Mouse (Mus musculus) C2C12 (cell line): Measurements from ENCODE around the gene Mettl17. TPM values are rescaled to one million over a fixed set of nuclear protein-coding genes. Genes with fewer than 3 reads are reported as not detected.

ENCODE experiments used
- H3K27me3 ChIP-seq: one replicate; pipeline ENCODE4 v1.6.1; 2011; ENCODE audit not compliant: control insufficient read depth, insufficient read depth, insufficient read length
- H3K36me3 ChIP-seq: one replicate; pipeline ENCODE4 v1.6.1; 2011; ENCODE audit not compliant: control insufficient read depth, insufficient read depth
- H3K4me3 ChIP-seq: one replicate; pipeline ENCODE4 v1.5.1; 2011; ENCODE audit warnings: mild to moderate bottlenecking, control low read depth; ENCODE audit not compliant: poor library complexity, insufficient read depth, severe bottlenecking
- H3K79me2 ChIP-seq: one replicate; pipeline ENCODE4 v1.6.1; 2011; ENCODE audit not compliant: control insufficient read depth, insufficient read depth
- H3K79me3 ChIP-seq: one replicate; pipeline ENCODE4 v1.6.1; 2011; ENCODE audit warnings: low read depth, control low read depth
- H3ac ChIP-seq: one replicate; pipeline ENCODE3; 2011; ENCODE audit warnings: low read depth; ENCODE audit not compliant: control insufficient read depth, insufficient read length
- USF1 ChIP-seq: IDR thresholded peaks from one replicate; pipeline ENCODE4 v1.6.1; 2011; ENCODE audit warnings: low read depth, mild to moderate bottlenecking, control low read depth, moderate library complexity
- microRNA-seq: library from miRNA; unstranded; fragments of <30 nt; microRNA quantifications from one replicate; pipeline ENCODE4, GENCODE M21; 2019; ENCODE audit warnings: borderline microRNAs expressed
- polyA plus RNA-seq: library from polyadenylated mRNA; unstranded; fragments of >200 nt; fragmentation: generic; extraction: Trizol; gene quantifications from one replicate; pipeline ENCODE4 v1.2.1, GENCODE M21; 2012; ENCODE audit warnings: missing spikeins

Mettl17 gene
- polyA plus RNA-seq, 1 experiment: 20.1 TPM

DNA sequence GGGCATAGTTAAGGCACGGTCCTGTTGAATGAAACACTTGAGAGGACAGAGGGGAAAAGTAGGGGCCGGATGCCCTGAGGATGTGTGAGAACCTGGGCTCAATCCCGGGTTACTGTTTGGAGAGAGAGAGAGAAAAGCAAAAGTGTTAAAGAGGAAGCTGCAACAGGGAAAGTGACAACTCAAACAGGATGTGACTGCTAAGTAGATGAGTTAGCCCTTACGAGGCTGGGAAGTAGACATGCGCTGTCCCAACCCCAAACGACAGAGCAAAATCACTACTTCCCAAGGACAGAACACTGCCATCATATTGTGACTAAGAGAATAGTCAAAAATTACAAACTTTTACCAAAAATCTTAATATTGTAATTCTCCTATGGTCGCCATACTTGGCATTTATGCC is 57.6 kb downstream of the Mettl17 start:
- H3K4me3 ChIP-seq: no peak overlapping the region
- H3ac ChIP-seq: no peak overlapping the region
- no peaks in the 10 kb centered on the region for H3K79me2 ChIP-seq
- H3K79me3 ChIP-seq: no peaks in the 10 kb centered on the region
- TF ChIP-seq USF1: no peak
- no peaks in the 10 kb centered on the region for H3K27me3 ChIP-seq
- H3K36me3 ChIP-seq: no peaks in the 10 kb centered on the region

Small RNAs within 50 kb of the gene (microRNA-seq; reads per million reads assigned to microRNA genes)
- gene Gm27375: not detected

Other genes starting within 250 kb of the Mettl17 start
- gene Gm4181, start 249.2 kb upstream of the Mettl17 start, polyA plus RNA-seq: 0.19 TPM
- gene Gm17079, start 189.4 kb upstream of the Mettl17 start, polyA plus RNA-seq: not detected
- gene Gm5800, start 167.7 kb upstream of the Mettl17 start, polyA plus RNA-seq: not detected
- not detected for gene Ang4, start 111.3 kb upstream of the Mettl17 start, polyA plus RNA-seq
- not detected for gene AY358078, start 84.8 kb upstream of the Mettl17 start, polyA plus RNA-seq
- gene Ear6, start 31.1 kb upstream of the Mettl17 start, polyA plus RNA-seq: not detected
- gene Slc39a2, start 8.0 kb downstream of the Mettl17 start, polyA plus RNA-seq: 0.08 TPM
- gene Ndrg2, start 29.3 kb downstream of the Mettl17 start, polyA plus RNA-seq: 24.7 TPM
- not detected for gene Tppp2, start 33.6 kb downstream of the Mettl17 start, polyA plus RNA-seq
- gene Rnase13, start 37.9 kb downstream of the Mettl17 start, polyA plus RNA-seq: not detected
- gene Arhgef40, start 99.9 kb downstream of the Mettl17 start, polyA plus RNA-seq: 55.6 TPM
- gene Tmem253, start 130.8 kb downstream of the Mettl17 start, polyA plus RNA-seq: 0.46 TPM
- gene Zfp219, start 135.9 kb downstream of the Mettl17 start, polyA plus RNA-seq: 17.6 TPM
- gene Olfr221, start 157.6 kb downstream of the Mettl17 start, polyA plus RNA-seq: not detected
- 231 TPM for gene Hnrnpc, start 219.2 kb downstream of the Mettl17 start, polyA plus RNA-seq
- 2.4 TPM for gene Rpgrip1, start 225.9 kb downstream of the Mettl17 start, polyA plus RNA-seq